Mouse (Mus musculus) heart, adult 2 months (tissue): ENCODE data around the gene Gucy2g. TPM values are rescaled to one million over a fixed set of nuclear protein-coding genes. Genes with fewer than 3 reads are reported as not detected.
"Not testable (repeated sequence)": the region's sequence is repeated elsewhere in the genome, so short reads cannot be mapped to it uniquely, and the experiment has no call there.

ENCODE experiments used
- DNase-seq, 2 experiments: peaks; one replicate each; pipeline ENCODE4 v3.0.0; 2021
- H3K27ac ChIP-seq: fragments of 200-600 bp; 2 replicates; pipeline ENCODE4 v1.8.1; 2022
- H3K27me3 ChIP-seq: fragments of 200-500 bp; 2 replicates; pipeline ENCODE4 v1.6.1; 2012; ENCODE audit warnings: mild to moderate bottlenecking, low read length, inconsistent platforms, mixed read lengths; ENCODE audit not compliant: control insufficient read depth, insufficient read depth
- H3K36me3 ChIP-seq: fragments of 200-500 bp; 2 replicates; pipeline ENCODE4 v1.6.1; 2012; ENCODE audit warnings: low read length, inconsistent platforms; ENCODE audit not compliant: control insufficient read depth, insufficient read depth
- H3K4me1 ChIP-seq: fragments of 200-500 bp; 2 replicates; pipeline ENCODE4 v1.6.1; 2011; ENCODE audit warnings: low read length; ENCODE audit not compliant: control insufficient read depth, insufficient read depth
- H3K4me3 ChIP-seq: fragments of 200-600 bp; 2 replicates; pipeline ENCODE4 v1.8.1; 2022
- H3K79me2 ChIP-seq: fragments of 200-500 bp; replicated peaks from 2 replicates; pipeline ENCODE4 v1.6.1; 2012; ENCODE audit warnings: mild to moderate bottlenecking, inconsistent platforms, low read length, moderate library complexity, mixed read lengths; ENCODE audit not compliant: control insufficient read depth, insufficient read depth
- H3K9ac ChIP-seq: fragments of 200-500 bp; 2 replicates; pipeline ENCODE4 v1.6.1; 2012; ENCODE audit warnings: low read depth, mild to moderate bottlenecking, control low read depth, inconsistent platforms, low read length, mixed read lengths
- CTCF ChIP-seq: fragments of 200-600 bp; IDR thresholded peaks from 2 replicates; pipeline ENCODE4 v1.8.1; 2022; ENCODE audit warnings: antibody characterized with exemption, mild to moderate bottlenecking, moderate library complexity
- EP300 ChIP-seq: fragments of 200-500 bp; IDR thresholded peaks from 2 replicates; pipeline ENCODE4 v1.6.1; 2011; ENCODE audit warnings: low read depth, low read length, control low read depth; ENCODE audit not compliant: insufficient read depth
- POLR2A ChIP-seq: fragments of 200-500 bp; IDR thresholded peaks from 2 replicates; pipeline ENCODE4 v1.6.1; 2011; ENCODE audit warnings: mild to moderate bottlenecking, low read depth, low read length, control low read depth; ENCODE audit not compliant: insufficient read depth
- WGBS: fragments of 180-500 bp; shearing (Covaris S2); methylation state at CpG from one replicate; pipeline ENCODE4 v1.1.7; 2018; 5-methylcytosine and 5-hydroxymethylcytosine counted together
- intact Hi-C: fragments of 180-260 bp; cut with DNase I; formaldehyde crosslinking; loops from one replicate; pipeline ENCODE4 v1.15.1; 2025
- microRNA-seq, 2 experiments: library from miRNA; unstranded; fragments of <30 nt; microRNA quantifications; one replicate each; pipeline ENCODE4 v1.2.0; 2021
- polyA plus RNA-seq: library from polyadenylated mRNA; depleted of rRNA; stranded (reverse); fragments of >200 nt; gene quantifications from 2 replicates; pipeline ENCODE4 v1.2.3, GENCODE M21; 2012; rRNA removed
- total RNA-seq, 2 experiments: library from RNA; stranded (reverse); gene quantifications; 2 replicates each; pipeline ENCODE4 v1.2.3; 2021

Gucy2g gene
- total and polyA plus RNA-seq, 3 experiments = 0.07 to 0.12 TPM; not detected in 1

- Histone ChIP-seq H3K36me3 (no peaks in the 10 kb centered on the region), H3K27me3 (no peaks in the 10 kb centered on the region), H3K4me3 (no peak overlapping the region), H3K27ac (no peak overlapping the region), H3K4me1 (no peaks in the 10 kb centered on the region), H3K79me2 (no peaks in the 10 kb centered on the region), H3K9ac (no peak overlapping the region)
- intact Hi-C loops = no loop called here
- DNase-seq = no peak
- WGBS = 80% methylated on average over 6 of the region's 6 CpGs
- TF ChIP-seq POLR2A (no peak), CTCF (no peak), EP300 (no peak)
These were observed 88.1 kb downstream of the Gucy2g start for GRCm38 (mm10) chr19:55152983-55153382.

- intact Hi-C loops, H3K27ac ChIP-seq, H3K4me3 ChIP-seq, H3K9ac ChIP-seq, H3K79me2 ChIP-seq, H3K27me3 ChIP-seq, H3K36me3 ChIP-seq, DNase-seq, H3K4me1 ChIP-seq: not testable (repeated sequence)
- 68% methylated on average over 6 of the region's 6 CpGs for WGBS
These were observed 88.8 kb downstream of the Gucy2g start for GRCm38 (mm10) chr19:55152274-55152673.

- H3K4me3 ChIP-seq = no peak overlapping the region
- H3K27ac ChIP-seq = no peak overlapping the region
- no peaks in the 10 kb centered on the region for H3K4me1 ChIP-seq
- no peaks in the 10 kb centered on the region for H3K36me3 ChIP-seq
- no peaks in the 10 kb centered on the region for H3K27me3 ChIP-seq
- no peaks in the 10 kb centered on the region for H3K79me2 ChIP-seq
- intact Hi-C loops = no loop called here
- 74% methylated on average over 6 of the region's 6 CpGs for WGBS
- TF ChIP-seq POLR2A (no peak), CTCF (no peak), EP300 (no peak)
- no peak for DNase-seq
- H3K9ac ChIP-seq = no peak overlapping the region
These were observed 91.4 kb downstream of the Gucy2g start for GRCm38 (mm10) chr19:55149646-55150045.

GRCm38 (mm10) chr19:55148109-55148508 is 92.9 kb downstream of the Gucy2g start:
- H3K79me2 ChIP-seq = no peaks in the 10 kb centered on the region
- WGBS = 78% methylated on average over 6 of the region's 6 CpGs
- intact Hi-C loops = no loop called here
- H3K4me3 ChIP-seq = no peak overlapping the region
- TF ChIP-seq CTCF = no peak
- TF ChIP-seq EP300 = no peak
- no peak for TF ChIP-seq POLR2A
- H3K36me3 ChIP-seq = no peaks in the 10 kb centered on the region
- H3K27ac ChIP-seq = no peak overlapping the region
- H3K4me1 ChIP-seq = no peaks in the 10 kb centered on the region
- no peaks in the 10 kb centered on the region for H3K27me3 ChIP-seq
- no peak for DNase-seq
- no peak overlapping the region for H3K9ac ChIP-seq

Small RNAs within 50 kb of the gene (microRNA-seq; reads per million reads assigned to microRNA genes)
- 0.77 to 1.1 reads per million in 2 experiments for gene Mir6715

Other genes with a start within 250 kb of the Gucy2g start
- gene Gpam, start 114.0 kb downstream of the Gucy2g start, total RNA-seq = 100 to 1,000 TPM; 149 to 173 TPM
- 75.4 and 121 TPM in 2 replicates for gene Gpam, start 114.0 kb downstream of the Gucy2g start, polyA plus RNA-seq
- gene Tectb, start 60.5 kb downstream of the Gucy2g start, total RNA-seq = under 1 TPM; 0.16 to 0.23 TPM
- 0.21 and 0.29 TPM in 2 replicates for gene Tectb, start 60.5 kb downstream of the Gucy2g start, polyA plus RNA-seq
- gene Acsl5, start 10.7 kb upstream of the Gucy2g start, total RNA-seq = 10 to 100 TPM; 12.5 to 14.7 TPM
- 8.0 and 9.0 TPM in 2 replicates for gene Acsl5, start 10.7 kb upstream of the Gucy2g start, polyA plus RNA-seq
- 10 to 100 TPM; 19.6 to 22.1 TPM for gene Zdhhc6, start 74.8 kb upstream of the Gucy2g start, total RNA-seq
- 10.4 and 14.1 TPM in 2 replicates for gene Zdhhc6, start 74.8 kb upstream of the Gucy2g start, polyA plus RNA-seq
- 10 to 100 TPM; 15.6 to 16.3 TPM for gene Vti1a, start 75.1 kb upstream of the Gucy2g start, total RNA-seq
- 6.2 and 9.4 TPM in 2 replicates for gene Vti1a, start 75.1 kb upstream of the Gucy2g start, polyA plus RNA-seq